Mouse (Mus musculus): Measurements from ENCODE around the gene Ndufa11. TPM values are rescaled to one million over a fixed set of nuclear protein-coding genes. Genes with fewer than 3 reads are reported as not detected.

Ndufa11 gene
- polyA plus RNA-seq, 1 experiment from 2014 or later, result 678 TPM

Other genes with a start within 250 kb of the Ndufa11 start
- 272 and 276 TPM in 2 replicates for gene Ptprs, start 241.3 kb upstream of the Ndufa11 start, polyA plus RNA-seq (2014; fragmentation: Nextera tagmentation; extraction: Ambion mirVana)
- not detected in 2 replicates for gene Znrf4, start 205.3 kb upstream of the Ndufa11 start, polyA plus RNA-seq (2014; fragmentation: Nextera tagmentation; extraction: Ambion mirVana)
- 0.65 and 1.3 TPM in 2 replicates for gene Gm20219, start 163.4 kb upstream of the Ndufa11 start, polyA plus RNA-seq (2014; fragmentation: Nextera tagmentation; extraction: Ambion mirVana)
- 47.5 and 49.6 TPM in 2 replicates for gene Safb2, start 133.2 kb upstream of the Ndufa11 start, polyA plus RNA-seq (2014; fragmentation: Nextera tagmentation; extraction: Ambion mirVana)
- 75.7 and 75.8 TPM in 2 replicates for gene Safb, start 132.9 kb upstream of the Ndufa11 start, polyA plus RNA-seq (2014; fragmentation: Nextera tagmentation; extraction: Ambion mirVana)
- 179 and 193 TPM in 2 replicates for gene 2410015M20Rik, start 108.0 kb upstream of the Ndufa11 start, polyA plus RNA-seq (2014; fragmentation: Nextera tagmentation; extraction: Ambion mirVana)
- 1,005 and 1,263 TPM in 2 replicates for gene Rpl36, start 104.4 kb upstream of the Ndufa11 start, polyA plus RNA-seq (2014; fragmentation: Nextera tagmentation; extraction: Ambion mirVana)
- 45.0 and 45.4 TPM in 2 replicates for gene Lonp1, start 90.9 kb upstream of the Ndufa11 start, polyA plus RNA-seq (2014; fragmentation: Nextera tagmentation; extraction: Ambion mirVana)
- gene Catsperd, start 89.6 kb upstream of the Ndufa11 start, polyA plus RNA-seq (2014; fragmentation: Nextera tagmentation; extraction: Ambion mirVana), result 1.2 and 1.5 TPM in 2 replicates
- gene Ranbp3, start 44.5 kb upstream of the Ndufa11 start, polyA plus RNA-seq (2014; fragmentation: Nextera tagmentation; extraction: Ambion mirVana), result 91.8 and 101 TPM in 2 replicates
- gene Vmac, start 255 bp downstream of the Ndufa11 start, polyA plus RNA-seq (2014; fragmentation: Nextera tagmentation; extraction: Ambion mirVana), result 15.9 and 22.9 TPM in 2 replicates
- 2.8 and 3.8 TPM in 2 replicates for gene Nrtn, start 39.8 kb downstream of the Ndufa11 start, polyA plus RNA-seq (2014; fragmentation: Nextera tagmentation; extraction: Ambion mirVana)
- 76.9 and 81.9 TPM in 2 replicates for gene Dus3l, start 47.0 kb downstream of the Ndufa11 start, polyA plus RNA-seq (2014; fragmentation: Nextera tagmentation; extraction: Ambion mirVana)
- gene Prr22, start 52.5 kb downstream of the Ndufa11 start, polyA plus RNA-seq (2014; fragmentation: Nextera tagmentation; extraction: Ambion mirVana), result 0.76 and 0.78 TPM in 2 replicates
- 3.3 and 4.3 TPM in 2 replicates for gene Rfx2, start 113.2 kb downstream of the Ndufa11 start, polyA plus RNA-seq (2014; fragmentation: Nextera tagmentation; extraction: Ambion mirVana)
- gene Acsbg2, start 156.7 kb downstream of the Ndufa11 start, polyA plus RNA-seq (2014; fragmentation: Nextera tagmentation; extraction: Ambion mirVana), result not detected in 2 replicates
- gene 1700061G19Rik, start 157.7 kb downstream of the Ndufa11 start, polyA plus RNA-seq (2014; fragmentation: Nextera tagmentation; extraction: Ambion mirVana), result 0.31 and 0.41 TPM in 2 replicates
- gene Mllt1, start 217.6 kb downstream of the Ndufa11 start, polyA plus RNA-seq (2014; fragmentation: Nextera tagmentation; extraction: Ambion mirVana), result 50.1 and 53.2 TPM in 2 replicates

Data from hindbrain, embryonic 14.5 days (tissue).